Mouse (Mus musculus) ES-Bruce4 (cell line): Measurements from ENCODE around the gene Disp2. TPM values are rescaled to one million over a fixed set of nuclear protein-coding genes. Genes with fewer than 3 reads are reported as not detected.

Experiments
- H3K27ac ChIP-seq: 2 replicates; pipeline ENCODE4 v1.5.1; 2012; ENCODE audit warnings: low read length, inconsistent platforms; ENCODE audit not compliant: insufficient read depth
- H3K27me3 ChIP-seq: 2 replicates; pipeline ENCODE4 v1.6.1; 2012; ENCODE audit warnings: mild to moderate bottlenecking, low read length, inconsistent platforms; ENCODE audit not compliant: control insufficient read depth, poor library complexity, insufficient read depth, severe bottlenecking
- H3K36me3 ChIP-seq: 2 replicates; pipeline ENCODE4 v1.6.1; 2012; ENCODE audit warnings: inconsistent platforms, mild to moderate bottlenecking, low read length, moderate library complexity; ENCODE audit not compliant: control insufficient read depth, poor library complexity, insufficient read depth, severe bottlenecking
- H3K4me1 ChIP-seq: one replicate; pipeline ENCODE4 v1.8.1; 2011; ENCODE audit warnings: low read length; ENCODE audit not compliant: control insufficient read depth, insufficient read depth
- H3K4me3 ChIP-seq: 2 replicates; pipeline ENCODE4 v1.5.1; 2011; ENCODE audit warnings: low read depth, mild to moderate bottlenecking, low read length
- H3K9ac ChIP-seq: 2 replicates; pipeline ENCODE4 v1.6.1; 2012; ENCODE audit warnings: low read depth, mild to moderate bottlenecking, inconsistent platforms; ENCODE audit not compliant: poor library complexity, severe bottlenecking
- H3K9me3 ChIP-seq: replicated peaks from 2 replicates; pipeline ENCODE4 v1.6.1; 2012; ENCODE audit warnings: mild to moderate bottlenecking, low read length, inconsistent platforms; ENCODE audit not compliant: control insufficient read depth, poor library complexity, insufficient read depth, severe bottlenecking
- CTCF ChIP-seq: IDR thresholded peaks from one replicate; pipeline ENCODE4 v1.8.1; 2011; ENCODE audit warnings: low read depth, low read length
- EP300 ChIP-seq: IDR thresholded peaks from 2 replicates; pipeline ENCODE4 v1.6.1; 2011; ENCODE audit warnings: low read depth, low read length; ENCODE audit not compliant: insufficient read depth
- POLR2A ChIP-seq: IDR thresholded peaks from one replicate; pipeline ENCODE4 v1.8.1; 2011; ENCODE audit warnings: low read length; ENCODE audit not compliant: insufficient read depth
- polyA plus RNA-seq: library from polyadenylated mRNA; stranded (reverse); fragments of >200 nt; gene quantifications from 2 replicates; pipeline ENCODE4 v1.2.4, GENCODE M21; 2011; ENCODE audit warnings: low read depth; ENCODE audit not compliant: missing spikeins, insufficient read depth, insufficient read length

Gene Disp2
- polyA plus RNA-seq, 1 experiment = not detected

GRCm38 (mm10) chr2:118747301-118747960 is 32.1 kb upstream of the Disp2 start:
- no peaks in the 10 kb centered on the region for H3K36me3 ChIP-seq

GRCm38 (mm10) chr2:118749341-118749884 is 30.1 kb upstream of the Disp2 start:
- no peak for TF ChIP-seq CTCF
- TF ChIP-seq POLR2A = no peak
- Histone ChIP-seq H3K9ac (no peak overlapping the region), H3K27me3 (peaks cover 24% of the 10 kb centered on the region), H3K9me3 (no peaks in the 10 kb centered on the region), H3K36me3 (no peaks in the 10 kb centered on the region), H3K4me3 (no peak overlapping the region), H3K27ac (no peak overlapping the region), H3K4me1 (no peaks in the 10 kb centered on the region)

More at GRCm38 (mm10) chr2:118747301-118747960, 32.1 kb upstream of the Disp2 start:
- no peaks in the 10 kb centered on the region for H3K9me3 ChIP-seq
- no peak overlapping the region for H3K27ac ChIP-seq
- no peaks in the 10 kb centered on the region for H3K4me1 ChIP-seq
- TF ChIP-seq CTCF (no peak), POLR2A (no peak), EP300 (no peak)
- no peak overlapping the region for H3K9ac ChIP-seq
- H3K27me3 ChIP-seq = peaks cover 27% of the 10 kb centered on the region
- no peak overlapping the region for H3K4me3 ChIP-seq

GRCm38 (mm10) chr2:118750476-118750875 is 29.0 kb upstream of the Disp2 start:
- Histone ChIP-seq H3K36me3 (no peaks in the 10 kb centered on the region), H3K4me3 (no peak overlapping the region), H3K27me3 (peaks cover 22% of the 10 kb centered on the region), H3K9ac (no peak overlapping the region), H3K27ac (no peak overlapping the region), H3K9me3 (no peaks in the 10 kb centered on the region), H3K4me1 (no peaks in the 10 kb centered on the region)
- TF ChIP-seq POLR2A = no peak
- TF ChIP-seq CTCF = no peak
- TF ChIP-seq EP300 = no peak

- TF ChIP-seq EP300 = no peak
- TF ChIP-seq CTCF = no peak
- no peak for TF ChIP-seq POLR2A
- H3K27me3 ChIP-seq = peaks cover 8% of the 10 kb centered on the region; the same call in 1 of the 2 replicates
- H3K4me1 ChIP-seq = no peaks in the 10 kb centered on the region
- no peaks in the 10 kb centered on the region for H3K9me3 ChIP-seq
- no peak overlapping the region for H3K4me3 ChIP-seq
- H3K27ac ChIP-seq = no peak overlapping the region
- no peaks in the 10 kb centered on the region for H3K36me3 ChIP-seq
- no peak overlapping the region for H3K9ac ChIP-seq
These were observed 27.4 kb upstream of the Disp2 start for GRCm38 (mm10) chr2:118751896-118752791.

GRCm38 (mm10) chr2:118752792-118753108 is 26.8 kb upstream of the Disp2 start:
- Histone ChIP-seq H3K27me3 (peaks cover 2% of the 10 kb centered on the region; the same call in 1 of the 2 replicates), H3K36me3 (no peaks in the 10 kb centered on the region), H3K9me3 (no peaks in the 10 kb centered on the region), H3K27ac (no peak overlapping the region), H3K4me3 (no peak overlapping the region), H3K9ac (no peak overlapping the region), H3K4me1 (no peaks in the 10 kb centered on the region)
- TF ChIP-seq EP300 = no peak
- no peak for TF ChIP-seq CTCF
- TF ChIP-seq POLR2A = no peak

GRCm38 (mm10) chr2:118754143-118754542 is 25.4 kb upstream of the Disp2 start:
- Histone ChIP-seq H3K27me3 (no peaks in the 10 kb centered on the region), H3K36me3 (no peaks in the 10 kb centered on the region), H3K4me3 (no peak overlapping the region), H3K4me1 (no peaks in the 10 kb centered on the region), H3K27ac (no peak overlapping the region), H3K9me3 (no peaks in the 10 kb centered on the region), H3K9ac (no peak overlapping the region)
- no peak for TF ChIP-seq POLR2A
- no peak for TF ChIP-seq CTCF
- TF ChIP-seq EP300 = no peak
